Mouse (Mus musculus) adrenal gland, postnatal 14 days (tissue): ENCODE results near the gene Olfr811. TPM values are rescaled to one million over a fixed set of nuclear protein-coding genes. Genes with fewer than 3 reads are reported as not detected.

Experiments used
- DNase-seq: peaks from one replicate; pipeline ENCODE4 v3.0.0; 2021; ENCODE audit warnings: mixed read lengths
- long read RNA-seq, 2 experiments: library from polyadenylated mRNA; stranded (forward); transcript quantifications; one replicate each; pipeline ENCODE4 v2.0.0; 2021
- total RNA-seq: library from RNA; stranded (reverse); gene quantifications from 2 replicates; pipeline ENCODE4 v1.2.3, GENCODE M21; 2021

Olfr811 gene
- total RNA-seq = not detected in 2 replicates
- long read RNA-seq, experiment 1 = 0 reads
- long read RNA-seq, experiment 2 = 0 reads

DNA sequence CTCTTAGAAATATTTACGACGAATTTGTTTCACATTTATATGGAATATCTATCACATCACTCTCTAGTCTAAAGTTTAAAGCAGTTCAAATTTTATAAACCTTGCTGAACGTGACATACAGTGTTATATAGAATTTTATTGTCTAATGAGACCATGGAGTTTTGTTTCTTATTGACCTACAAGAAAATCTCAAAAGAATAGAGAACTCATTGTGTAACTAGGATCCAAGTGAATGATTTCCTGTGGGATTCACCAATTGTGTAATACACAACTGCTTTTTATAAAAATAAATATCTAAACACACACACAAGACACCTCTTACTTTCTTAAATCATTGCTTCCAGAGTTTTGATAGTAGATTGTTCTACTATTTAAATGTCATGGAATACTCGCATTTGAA, at the start of gene Olfr811:
Gene Olfr811, minus strand, starts transcription at position 101 of the 400 bp plus-strand sequence.
- DNase-seq = no peak

DNA sequence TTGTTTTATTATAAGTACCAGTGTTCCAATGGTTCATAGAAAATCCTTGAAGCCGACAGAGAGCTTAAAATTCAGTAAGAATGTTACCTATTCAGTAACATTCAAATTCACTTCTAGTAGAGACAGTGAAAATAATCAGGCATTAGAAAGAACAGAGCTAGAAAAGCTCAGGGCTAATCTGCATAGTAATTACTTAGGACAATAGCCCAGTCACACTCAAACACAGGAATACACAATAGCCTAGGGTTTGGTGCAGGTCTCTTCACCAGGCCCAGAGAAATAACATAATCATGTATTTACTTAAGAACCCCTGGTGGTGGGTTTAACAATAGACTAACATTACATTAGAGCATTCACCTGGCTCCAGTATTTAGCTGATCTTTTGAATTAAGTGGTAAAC, 43.1 kb upstream of the Olfr811 start:
- no peak for DNase-seq

DNA sequence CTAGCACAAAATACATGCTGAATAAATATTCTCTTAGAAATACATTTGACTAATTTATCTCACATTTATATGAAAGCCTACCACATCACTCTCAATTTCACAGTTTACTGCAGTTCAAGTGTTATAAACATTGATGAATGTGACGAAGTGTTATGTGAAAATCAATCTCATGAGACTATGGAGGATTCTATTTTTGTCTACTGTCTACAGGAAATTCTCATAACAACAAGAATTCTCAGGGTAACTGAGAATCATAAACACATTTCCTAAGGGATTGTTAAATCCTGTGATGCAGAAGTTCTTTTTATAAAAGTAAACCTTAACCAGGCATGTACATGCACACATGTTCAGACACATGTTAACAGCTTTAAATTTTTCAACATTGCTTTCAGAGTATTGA, 41.8 kb upstream of the Olfr811 start, which contains the start of gene Olfr812:
Gene Olfr812, minus strand, starts transcription at position 101 of the 400 bp plus-strand sequence.
- no peak for DNase-seq

DNA sequence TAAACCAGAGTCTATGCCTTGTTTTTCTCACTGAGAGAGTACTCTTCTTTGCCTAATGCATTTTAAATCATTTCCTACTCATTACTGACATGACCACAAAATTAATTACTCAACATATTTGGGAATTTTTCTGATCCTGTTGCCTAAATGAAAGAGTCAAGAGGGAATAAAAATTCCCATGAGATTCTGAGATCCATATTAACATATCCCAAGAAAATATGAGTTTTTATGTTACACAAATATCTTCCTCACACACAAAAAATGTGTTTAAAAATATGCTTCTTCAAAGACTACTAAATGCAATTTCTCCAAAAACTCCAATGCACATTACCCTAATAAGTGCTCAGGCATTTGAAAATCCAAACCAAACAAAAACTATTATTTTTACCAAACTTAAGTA, 9.4 kb downstream of the Olfr811 start, which contains the start of gene Olfr810:
Gene Olfr810, minus strand, starts transcription at position 101 of the 400 bp plus-strand sequence.
- no peak for DNase-seq

DNA sequence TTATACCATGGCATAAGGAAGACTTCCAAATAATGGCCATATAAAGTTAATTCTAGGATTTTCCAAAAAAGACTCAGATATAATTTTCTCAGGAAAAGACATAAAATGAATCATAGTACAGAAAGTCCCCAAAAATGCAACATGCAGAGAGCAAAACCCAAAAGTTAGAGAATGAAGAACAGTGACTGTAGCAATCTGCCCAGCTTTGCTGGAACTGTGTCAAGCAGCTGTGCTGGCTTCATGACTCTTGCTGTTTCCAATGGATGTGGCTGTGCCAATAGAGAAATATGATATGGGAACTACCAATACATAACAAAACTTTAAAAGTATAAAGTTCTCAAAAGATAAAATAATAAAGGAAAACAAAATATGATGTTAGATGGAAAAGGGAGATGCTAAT, 26.1 kb downstream of the Olfr811 start:
- no peak for DNase-seq

DNA sequence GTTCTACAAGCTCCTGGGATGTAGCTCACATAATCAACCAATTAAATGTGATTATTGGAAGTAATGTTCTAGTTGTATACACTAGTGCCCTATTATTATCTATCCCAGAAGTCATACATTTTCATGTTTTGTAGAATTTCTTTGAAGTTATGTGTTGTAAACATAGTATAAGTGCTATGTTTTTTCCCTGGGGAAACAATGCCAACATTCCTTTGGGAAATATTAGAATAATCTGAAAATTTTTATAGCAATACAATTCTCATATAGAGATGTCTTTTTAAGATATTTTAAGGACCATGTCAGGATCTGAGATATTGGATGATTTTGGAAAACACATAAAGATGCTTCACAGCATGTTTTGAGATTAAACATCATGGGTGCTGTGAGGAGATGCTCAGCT, 29.9 kb downstream of the Olfr811 start, which contains the start of gene Olfr809:
Gene Olfr809, plus strand, starts transcription at position 301 of the 400 bp plus-strand sequence.
- DNase-seq = no peak

DNA sequence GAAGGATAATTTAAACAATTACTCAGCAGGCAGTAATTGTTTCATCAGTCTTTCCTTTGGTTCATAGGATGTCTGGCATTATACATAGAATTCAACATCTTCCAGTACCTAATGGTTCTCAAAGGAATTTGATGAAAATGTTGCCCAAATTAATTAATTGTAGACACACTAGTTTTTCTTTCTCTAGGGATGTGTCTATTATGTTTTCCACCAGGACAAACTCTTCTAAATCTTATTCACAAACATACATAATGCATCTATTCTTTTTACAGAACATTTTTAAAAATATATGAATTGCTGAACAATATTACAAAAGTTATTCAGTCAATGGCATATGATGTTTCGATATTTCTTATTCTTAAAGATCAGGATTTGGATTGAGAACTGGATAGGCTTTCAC, 39.0 kb downstream of the Olfr811 start, which contains the start of gene Olfr808:
Gene Olfr808, plus strand, starts transcription at position 301 of the 400 bp plus-strand sequence.
- DNase-seq = no peak

DNA sequence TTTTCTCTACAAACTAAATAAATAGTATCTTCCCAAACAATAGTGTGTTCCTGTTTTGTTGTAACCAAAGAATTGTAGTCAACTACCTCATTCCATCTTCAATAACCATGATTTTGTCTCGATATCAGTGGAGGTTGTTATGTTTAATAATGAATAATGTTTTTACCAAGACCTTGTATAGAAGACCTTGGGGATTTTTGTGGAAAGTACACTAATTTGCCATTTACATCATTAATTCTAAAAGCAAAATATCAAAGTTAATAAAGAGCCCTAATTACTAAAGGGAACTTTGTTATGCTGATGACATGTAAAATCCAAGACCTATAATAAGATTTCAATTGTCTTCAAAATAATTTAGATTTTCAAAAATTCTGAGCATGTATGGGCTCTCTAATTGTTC, 46.5 kb downstream of the Olfr811 start, which contains the start of gene Olfr807:
Gene Olfr807, minus strand, starts transcription at position 101 of the 400 bp plus-strand sequence.
- DNase-seq = no peak

Other genes with a start within 250 kb of the Olfr811 start
- gene Olfr794, start 236.7 kb downstream of the Olfr811 start, total RNA-seq = not detected in 2 replicates
- gene Olfr796, start 191.8 kb downstream of the Olfr811 start, total RNA-seq = not detected in 2 replicates
- gene Olfr798, start 176.5 kb downstream of the Olfr811 start, total RNA-seq = not detected in 2 replicates
- not detected in 2 replicates for gene Olfr799, start 166.9 kb downstream of the Olfr811 start, total RNA-seq
- gene Olfr800, start 146.7 kb downstream of the Olfr811 start, total RNA-seq = not detected in 2 replicates
- gene Olfr801, start 130.5 kb downstream of the Olfr811 start, total RNA-seq = not detected in 2 replicates
- gene Olfr802, start 116.2 kb downstream of the Olfr811 start, total RNA-seq = not detected in 2 replicates
- not detected in 2 replicates for gene Olfr803, start 110.1 kb downstream of the Olfr811 start, total RNA-seq
- gene Olfr804, start 101.2 kb downstream of the Olfr811 start, total RNA-seq = not detected in 2 replicates
- not detected in 2 replicates for gene Olfr805, start 75.0 kb downstream of the Olfr811 start, total RNA-seq
- not detected in 2 replicates for gene Olfr806, start 62.5 kb downstream of the Olfr811 start, total RNA-seq
- not detected in 2 replicates for gene Olfr807, start 46.6 kb downstream of the Olfr811 start, total RNA-seq
- gene Olfr808, start 38.9 kb downstream of the Olfr811 start, total RNA-seq = not detected in 2 replicates
- gene Olfr809, start 29.8 kb downstream of the Olfr811 start, total RNA-seq = not detected in 2 replicates
- not detected in 2 replicates for gene Olfr810, start 9.5 kb downstream of the Olfr811 start, total RNA-seq
- gene Olfr812, start 41.7 kb upstream of the Olfr811 start, total RNA-seq = not detected in 2 replicates
- not detected in 2 replicates for gene Olfr813, start 51.0 kb upstream of the Olfr811 start, total RNA-seq
- gene Olfr814, start 75.5 kb upstream of the Olfr811 start, total RNA-seq = not detected in 2 replicates
- gene Olfr815, start 101.5 kb upstream of the Olfr811 start, total RNA-seq = not detected in 2 replicates
- gene Olfr816, start 111.2 kb upstream of the Olfr811 start, total RNA-seq = not detected in 2 replicates
- gene Olfr818, start 144.7 kb upstream of the Olfr811 start, total RNA-seq = not detected in 2 replicates
- gene Olfr819, start 162.9 kb upstream of the Olfr811 start, total RNA-seq = not detected in 2 replicates
- not detected in 2 replicates for gene Olfr247, start 171.7 kb upstream of the Olfr811 start, total RNA-seq
- gene Gm10310, start 180.7 kb upstream of the Olfr811 start, total RNA-seq = not detected in 2 replicates
- gene Olfr820, start 208.2 kb upstream of the Olfr811 start, total RNA-seq = not detected in 2 replicates
- not detected in 2 replicates for gene Olfr821, start 226.0 kb upstream of the Olfr811 start, total RNA-seq